Mouse (Mus musculus) CD8-positive naive resting alpha-beta T cell, adult 2 months (primary cell): ENCODE measurements at regions not wholly inside any gene's neighbourhood (a gene's known extent, or its start where the extent isn't known, plus 50 kb on each side); places are given as distances from the start of the nearest gene placed in this dataset.

ENCODE experiments used
- DNase-seq, 2 experiments: peaks; one replicate each; pipeline ENCODE4 v3.0.0; 2022; ENCODE audit warnings: low read depth in 2 of 2, low spot score in 2 of 2

DNA sequence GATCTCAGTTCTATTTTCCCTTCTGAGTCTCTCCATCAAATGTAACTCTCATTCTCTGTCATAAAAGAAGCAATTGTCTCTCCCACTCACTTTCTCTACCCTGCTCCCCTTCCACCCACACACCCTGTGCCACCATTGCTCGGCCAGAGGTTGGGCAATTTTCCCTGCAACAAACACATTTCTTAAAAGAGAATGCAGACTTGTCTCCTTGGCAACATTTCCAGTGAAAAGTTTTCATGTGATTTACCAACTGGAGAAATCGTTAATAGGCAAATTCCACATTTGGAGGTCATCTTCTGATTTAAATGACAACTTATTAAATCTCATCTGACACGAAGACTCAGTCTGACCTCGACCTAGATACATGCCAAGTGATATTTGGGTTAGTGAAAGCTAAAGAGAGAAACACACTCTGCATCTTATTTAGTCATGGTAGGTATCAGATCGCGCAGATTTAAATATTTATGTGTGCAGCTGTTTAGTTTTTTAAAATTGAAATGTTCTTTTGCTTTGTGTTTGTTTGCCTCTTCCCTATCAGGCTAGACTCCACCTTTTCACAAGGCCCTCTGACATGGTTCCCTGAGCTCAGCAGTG, 568.1 kb downstream of the 1190002N15Rik start:
- no peak for DNase-seq

DNA sequence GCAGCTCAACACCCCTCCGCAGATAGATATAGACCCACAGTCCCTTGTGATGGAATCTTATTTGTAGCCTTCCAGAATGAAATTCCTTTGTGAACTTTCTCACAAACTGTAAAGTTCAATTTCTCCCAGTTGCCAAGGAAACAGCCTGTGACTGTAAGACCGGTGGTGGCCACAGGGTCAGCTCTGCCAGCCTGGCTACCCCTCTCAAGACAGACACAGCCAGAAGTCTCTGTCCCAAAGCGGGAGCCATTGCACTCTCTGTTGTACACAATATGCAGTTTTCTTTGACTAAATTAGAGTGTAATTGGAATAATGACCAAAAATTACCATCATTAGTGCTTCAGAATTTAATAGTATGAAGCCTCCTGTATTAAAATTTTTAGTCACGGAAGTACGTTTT, 568.8 kb downstream of the 1190002N15Rik start:
- DNase-seq = no peak

DNA sequence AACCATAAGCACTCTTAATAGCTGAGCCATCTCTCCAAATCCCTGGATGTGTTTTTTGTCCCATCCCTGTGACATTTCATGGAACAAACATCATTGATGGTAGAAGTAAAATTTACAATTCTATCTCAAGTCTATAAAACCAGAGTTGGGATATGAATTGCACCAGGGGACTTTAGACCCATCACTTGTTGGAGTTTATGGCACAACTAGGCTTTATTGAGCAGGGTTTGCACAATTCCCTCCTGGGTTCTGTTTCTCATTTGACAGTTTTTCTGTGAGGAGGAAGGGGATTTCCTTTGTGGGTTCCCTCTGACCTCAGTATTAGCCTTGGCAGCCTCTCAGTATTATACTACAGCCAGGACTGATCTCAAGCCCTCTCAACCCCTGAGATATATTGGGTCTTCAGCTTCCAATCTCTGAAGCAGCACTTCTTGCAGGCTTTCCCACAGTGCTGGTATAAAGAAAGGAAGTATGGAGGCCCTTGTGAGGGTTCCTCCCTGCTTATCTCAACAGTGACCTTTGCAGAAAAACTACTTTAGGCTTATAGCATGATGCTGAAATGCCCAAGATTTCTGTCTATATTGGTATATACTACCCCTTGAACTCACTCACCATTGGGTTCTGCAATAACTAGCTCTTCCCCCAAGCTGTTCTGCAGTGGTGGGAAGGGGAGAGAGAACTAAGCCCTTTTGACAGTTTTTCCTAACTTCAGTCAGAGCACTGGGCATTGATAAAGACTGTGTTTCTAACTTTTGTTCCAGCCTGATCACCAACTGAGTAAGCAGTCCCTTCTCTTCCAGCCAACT, 582.4 kb downstream of the 1190002N15Rik start:
- DNase-seq = no peak

DNA sequence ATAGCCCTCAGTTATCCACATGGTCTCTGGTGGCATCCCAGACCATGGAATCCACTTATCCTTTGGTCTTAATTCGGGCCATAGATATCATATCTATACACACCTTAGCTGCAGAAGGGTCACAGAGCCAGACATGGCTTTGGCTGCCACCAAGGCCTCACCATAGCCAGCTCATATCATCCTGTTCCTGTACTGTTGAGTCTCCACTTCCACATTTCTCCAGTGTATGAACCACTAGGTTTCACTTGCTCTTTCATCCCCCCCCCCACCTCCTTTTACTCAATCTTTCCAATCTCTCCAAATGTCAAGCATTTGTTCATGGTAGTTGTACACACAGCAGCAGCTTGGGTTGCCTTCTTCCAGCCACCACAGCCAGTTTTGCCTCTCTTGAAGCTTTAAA, 589.2 kb downstream of the 1190002N15Rik start:
- no peak for DNase-seq

DNA sequence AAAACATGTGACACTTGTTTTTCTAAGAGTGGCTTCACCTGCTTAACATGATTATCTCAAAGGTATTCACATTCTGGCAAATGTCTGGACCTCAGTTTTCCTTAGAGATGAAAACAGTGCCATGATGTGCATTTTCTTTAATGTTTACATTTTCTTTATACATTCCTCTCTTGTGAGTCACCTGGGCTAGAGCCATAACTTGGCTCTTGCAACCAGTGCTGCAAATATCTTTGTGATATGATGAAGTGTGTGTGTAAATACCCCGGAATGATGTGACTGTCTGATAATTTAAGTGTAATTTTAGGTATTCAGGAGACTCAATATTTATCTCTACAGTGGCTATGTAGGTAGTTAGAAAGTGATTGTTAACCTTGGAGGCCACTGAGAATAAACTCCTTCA, 590.8 kb downstream of the 1190002N15Rik start:
- DNase-seq = no peak

DNA sequence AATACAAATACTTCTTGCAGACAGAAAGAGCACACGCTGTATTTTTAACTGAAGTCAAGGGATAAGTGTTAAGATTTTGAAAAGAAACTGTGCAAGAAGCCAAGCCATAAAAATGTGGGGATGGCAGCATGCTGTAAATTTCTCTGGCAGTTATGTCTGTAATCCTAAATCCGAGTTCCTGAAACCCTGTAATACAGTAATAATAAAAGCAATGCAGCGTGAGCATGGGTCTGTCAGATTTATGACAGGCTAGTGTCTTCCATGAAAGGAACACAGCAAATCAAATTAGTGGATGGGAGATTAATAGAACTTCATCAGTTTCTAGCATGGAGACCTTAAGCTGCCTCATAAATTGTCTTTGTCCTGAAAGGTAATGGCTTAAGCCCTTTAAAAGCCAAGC, 597.7 kb downstream of the 1190002N15Rik start:
- DNase-seq = no peak

DNA sequence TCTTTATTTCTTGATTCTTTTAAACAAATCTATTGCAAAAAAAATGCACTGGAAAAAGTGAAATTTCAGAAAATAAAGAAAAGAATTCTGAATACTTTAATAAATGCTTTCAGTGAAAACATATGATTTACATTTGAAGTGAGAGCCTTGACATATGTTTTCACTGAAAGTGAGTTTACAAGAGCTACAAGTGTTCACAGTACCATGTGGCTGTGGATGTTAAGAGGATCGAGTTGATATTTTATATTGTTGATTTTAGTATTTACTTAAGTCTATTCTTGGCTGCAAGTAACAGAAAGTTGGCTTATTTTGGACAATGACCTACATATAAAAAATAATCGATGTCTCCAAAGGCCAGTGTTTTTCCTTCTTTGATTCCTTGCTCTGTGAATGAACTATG, 607.2 kb downstream of the 1190002N15Rik start:
- DNase-seq = no peak

DNA sequence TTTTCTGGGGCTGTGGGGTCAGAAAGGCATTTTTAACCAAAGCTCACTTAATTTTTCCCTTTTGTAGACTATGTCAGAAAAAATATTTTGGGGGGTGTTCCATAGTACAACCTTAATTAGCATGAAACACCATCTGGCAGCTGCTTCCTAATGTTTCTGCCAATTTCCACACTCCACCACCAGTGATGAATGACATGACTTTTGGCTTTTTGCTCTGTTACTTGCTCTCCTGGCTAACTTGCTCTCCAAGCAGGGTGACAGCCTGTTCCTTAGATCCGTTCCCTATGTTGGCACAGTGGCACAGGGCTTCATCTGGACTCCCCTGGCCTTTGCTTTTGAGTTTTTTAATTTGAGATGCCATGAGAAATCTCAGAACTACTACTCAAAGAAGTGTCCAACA, 648.6 kb downstream of the 1190002N15Rik start:
- no peak for DNase-seq

DNA sequence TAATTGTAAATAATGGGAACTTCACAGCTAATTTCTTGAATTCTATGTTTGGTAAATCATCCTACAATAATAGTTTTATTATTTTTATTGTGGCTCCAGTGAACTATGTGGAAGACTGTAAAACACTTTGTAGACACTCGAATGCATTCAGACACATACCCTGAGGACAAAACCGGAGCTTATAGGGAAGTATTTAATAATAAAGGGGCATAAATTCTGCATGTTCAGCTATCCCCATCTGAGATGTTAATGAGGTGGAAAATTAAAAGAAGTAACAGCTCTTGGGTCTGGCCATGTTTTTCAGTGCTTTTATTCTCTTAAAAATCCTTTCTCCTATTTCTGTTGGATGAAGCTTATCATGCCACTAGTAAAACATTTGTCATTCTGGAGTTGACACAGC, 657.8 kb downstream of the 1190002N15Rik start:
- no peak for DNase-seq

DNA sequence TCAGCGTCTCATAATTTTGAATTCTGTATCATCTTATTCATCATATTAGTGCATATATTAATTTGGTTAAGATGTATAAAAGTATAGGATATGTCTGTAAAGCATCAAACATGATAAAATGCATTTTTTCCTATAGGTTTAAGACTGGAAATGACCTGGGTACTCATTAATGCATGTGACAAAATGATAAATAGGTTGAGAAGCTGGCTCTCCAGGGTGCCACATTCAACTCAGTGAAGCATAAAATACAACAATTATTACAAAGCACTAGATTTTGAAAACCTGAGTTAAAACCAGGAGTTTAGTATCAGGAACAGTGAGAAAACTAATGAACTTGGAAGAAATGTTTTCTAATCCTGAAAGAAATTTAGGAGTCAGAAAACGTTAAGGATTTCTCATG, 658.3 kb downstream of the 1190002N15Rik start:
- DNase-seq = no peak

DNA sequence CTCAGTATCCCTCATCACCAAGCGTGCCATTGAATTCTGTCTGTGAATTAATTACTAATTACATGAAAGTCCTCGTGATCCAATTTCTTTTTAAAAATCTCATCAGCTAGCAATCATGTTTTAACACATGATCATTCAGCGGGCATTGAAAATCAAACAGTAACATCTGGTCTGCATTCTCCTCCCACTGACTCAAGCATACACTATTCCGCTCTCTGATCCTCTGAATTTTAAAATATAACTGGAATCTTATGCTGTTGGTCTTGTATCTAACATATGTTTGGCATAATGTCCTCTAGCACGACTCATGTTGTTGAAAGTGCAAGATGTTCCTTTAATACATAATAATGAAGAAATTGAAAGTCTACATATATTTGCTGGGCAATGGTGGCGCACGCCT, 667.1 kb downstream of the 1190002N15Rik start:
- DNase-seq = no peak

DNA sequence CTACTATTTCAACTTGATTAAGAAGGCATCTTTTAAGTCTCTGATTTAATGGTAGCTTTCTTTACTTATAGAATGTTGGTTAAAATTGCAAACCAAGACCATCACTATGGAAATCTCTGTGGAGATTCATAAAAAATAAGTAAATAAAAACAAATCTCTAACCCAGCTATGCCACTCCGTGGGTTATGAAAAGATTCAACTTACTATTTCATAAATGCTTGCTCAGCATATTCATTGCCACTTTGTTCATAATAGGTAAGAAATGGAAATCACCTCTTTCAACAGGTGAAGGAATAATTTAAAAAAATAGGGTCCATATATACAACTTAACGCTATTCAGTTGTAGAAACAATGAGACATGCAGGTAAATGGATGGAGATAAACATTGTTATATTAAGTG, 679.9 kb downstream of the 1190002N15Rik start:
- no peak for DNase-seq

DNA sequence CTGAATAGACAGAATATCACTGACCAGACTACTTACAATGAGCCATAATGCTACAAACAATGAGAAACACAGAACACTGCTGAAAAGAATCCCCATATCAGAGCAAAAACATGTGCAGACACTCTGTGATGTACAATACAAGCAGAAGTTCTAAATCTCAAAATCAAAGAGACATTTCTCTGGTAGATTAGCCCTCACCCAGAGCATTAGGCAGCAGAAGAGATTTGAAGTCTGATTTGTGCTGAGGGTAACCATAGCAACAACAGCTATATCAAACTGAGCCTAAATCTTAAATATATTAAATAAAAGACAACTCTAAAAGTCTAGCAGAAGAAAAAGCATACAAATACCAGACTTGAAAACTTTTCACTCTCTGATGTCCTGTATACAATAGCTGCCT, 691.5 kb downstream of the 1190002N15Rik start:
- DNase-seq = no peak

DNA sequence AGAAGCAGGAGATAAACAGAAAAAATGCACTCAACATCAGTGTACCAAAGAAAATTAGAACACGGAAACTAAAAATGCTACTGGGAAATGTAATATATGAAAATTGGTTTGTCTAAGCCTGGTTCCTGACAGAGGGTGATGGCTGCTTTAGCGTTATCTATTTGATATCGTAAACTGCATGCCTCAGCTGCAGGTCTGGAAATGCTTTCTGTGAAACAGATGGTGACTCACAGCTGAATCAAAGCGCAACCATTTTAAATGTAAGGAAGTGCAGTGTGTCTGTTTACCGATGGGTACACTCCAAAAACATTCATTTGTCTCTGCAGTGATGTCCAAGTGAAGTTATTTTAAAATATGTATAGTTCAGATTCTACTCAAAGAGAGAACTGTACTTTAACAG, 694.0 kb downstream of the 1190002N15Rik start:
- no peak for DNase-seq
